Mouse (Mus musculus) thymus, postnatal 0 days (tissue): ENCODE data around the gene Agap2. TPM values are rescaled to one million over a fixed set of nuclear protein-coding genes. Genes with fewer than 3 reads are reported as not detected.

ENCODE experiments used
- DNase-seq: peaks from one replicate; pipeline ENCODE4 v3.0.0-alpha.2; 2015; ENCODE audit warnings: low spot score
- polyA plus RNA-seq: library from polyadenylated mRNA; unstranded; fragments of >200 nt; fragmentation: Nextera tagmentation; extraction: Ambion mirVana; gene quantifications from 2 replicates; pipeline ENCODE4 v1.2.1, GENCODE M21; 2015

Gene Agap2
- polyA plus RNA-seq, 1 experiment from 2014 or later, result 13.5 TPM

GRCm38 (mm10) chr10:127099868-127100267 lies 24.8 kb downstream of the Agap2 start:
- no peak for DNase-seq

GRCm38 (mm10) chr10:127100414-127100813 lies 25.3 kb downstream of the Agap2 start:
- no peak for DNase-seq

- DNase-seq, result no peak
Observed at GRCm38 (mm10) chr10:127101151-127101550, 26.1 kb downstream of the Agap2 start.

DNA sequence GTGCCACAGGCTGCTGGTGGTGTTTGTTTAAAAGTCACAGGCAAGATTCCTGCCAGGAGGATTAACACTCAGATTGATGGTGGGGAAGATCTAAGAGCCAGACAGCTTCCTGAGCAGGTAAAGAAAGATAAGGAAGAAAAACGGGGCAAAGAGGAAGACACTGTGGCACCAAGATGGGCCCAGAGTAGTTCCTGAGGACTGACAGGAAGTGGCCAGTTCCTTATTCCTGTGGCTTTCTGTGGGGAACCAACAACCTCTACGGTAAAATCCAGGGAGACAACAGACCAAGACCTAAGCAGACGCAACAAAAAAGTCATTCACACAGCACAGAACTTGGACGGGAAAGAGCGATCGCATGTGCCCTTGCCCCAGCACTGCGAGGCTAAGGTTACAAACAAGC lies 28.5 kb downstream of the Agap2 start:
- no peak for DNase-seq

- peak; percentile 75 for DNase-seq
Observed at GRCm38 (mm10) chr10:127107563-127108261, 32.6 kb downstream of the Agap2 start.

DNA sequence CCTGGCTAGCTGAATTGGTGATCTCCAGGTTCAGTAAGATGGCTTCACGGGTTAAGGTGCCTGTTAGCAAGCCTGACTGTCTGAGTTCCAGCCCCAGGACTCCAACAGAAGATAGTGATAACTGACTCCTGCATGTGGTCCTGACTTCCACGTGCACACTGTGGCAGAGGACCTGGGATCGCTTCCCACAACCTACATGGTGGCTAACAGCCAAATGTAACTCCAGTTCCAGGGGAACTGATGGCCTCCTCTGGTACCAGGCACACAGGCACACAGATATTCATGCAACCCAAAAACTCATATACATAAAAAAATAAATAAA lies 33.1 kb downstream of the Agap2 start:
- no peak for DNase-seq

GRCm38 (mm10) chr10:127111001-127111887 lies 36.2 kb downstream of the Agap2 start:
- DNase-seq, result peak; percentile 23

- no peak for DNase-seq
Observed at GRCm38 (mm10) chr10:127114408-127114807, 39.3 kb downstream of the Agap2 start.

DNA sequence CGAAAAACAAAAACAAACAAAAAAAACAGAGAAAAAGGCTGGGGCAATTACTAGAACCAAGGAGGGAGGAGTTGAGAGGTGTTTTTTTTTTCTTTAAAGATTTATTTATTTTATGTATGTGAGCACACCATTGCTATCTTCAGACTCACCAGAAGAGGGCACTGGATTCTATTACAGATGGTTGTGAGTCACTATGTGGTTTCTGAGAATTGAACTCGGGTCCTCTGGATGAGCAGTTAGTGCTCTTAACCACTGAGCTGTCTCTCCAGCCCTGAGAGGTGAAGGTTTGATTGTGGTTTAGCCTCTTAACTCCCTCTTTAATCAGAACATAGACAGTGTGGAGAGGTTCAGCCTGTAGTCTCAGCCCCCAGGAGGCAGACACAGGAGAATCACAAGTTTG lies 40.0 kb downstream of the Agap2 start:
- peak; percentile 39 for DNase-seq

GRCm38 (mm10) chr10:127118470-127118869 lies 43.4 kb downstream of the Agap2 start:
- no peak for DNase-seq

GRCm38 (mm10) chr10:127119229-127119628 lies 44.1 kb downstream of the Agap2 start:
- DNase-seq, result no peak

DNA sequence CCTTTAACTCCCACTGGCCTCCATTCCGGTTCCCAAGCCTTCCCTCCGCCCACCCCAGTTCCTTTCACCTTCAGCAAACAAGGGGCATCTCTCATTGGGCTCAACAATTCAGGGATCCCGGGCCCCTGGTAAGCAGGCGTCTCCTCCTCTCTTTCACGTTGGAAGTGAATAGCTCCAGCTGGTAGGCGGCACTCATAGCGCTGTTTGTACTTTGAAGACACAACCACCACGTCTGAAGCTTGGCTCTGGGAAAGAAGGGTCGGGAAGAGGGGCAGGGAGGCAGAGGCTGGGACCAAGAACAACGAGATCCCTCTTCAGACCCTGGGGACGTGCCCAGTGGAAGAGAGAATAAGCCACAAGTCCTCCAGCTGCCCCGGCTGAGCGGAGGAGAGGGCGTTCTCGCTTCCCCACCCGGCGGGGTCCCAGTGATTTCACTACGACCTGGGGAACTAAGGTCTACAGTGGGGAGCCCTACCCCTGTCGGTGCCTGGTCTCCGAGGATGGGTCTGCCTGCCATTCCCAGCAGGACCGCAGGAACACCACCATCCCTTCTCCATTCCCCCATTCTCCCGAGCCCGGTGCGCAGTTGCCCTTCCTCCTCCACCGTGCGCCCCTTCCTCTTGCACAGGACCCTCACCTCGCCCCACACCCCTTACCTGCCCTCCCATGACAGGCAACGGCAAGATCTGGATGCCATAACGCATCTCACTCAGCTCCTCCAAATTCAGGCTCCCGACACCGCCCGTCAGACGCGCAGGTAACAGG lies 45.4 kb downstream of the Agap2 start:
- DNase-seq, result peak; percentile 19

DNA sequence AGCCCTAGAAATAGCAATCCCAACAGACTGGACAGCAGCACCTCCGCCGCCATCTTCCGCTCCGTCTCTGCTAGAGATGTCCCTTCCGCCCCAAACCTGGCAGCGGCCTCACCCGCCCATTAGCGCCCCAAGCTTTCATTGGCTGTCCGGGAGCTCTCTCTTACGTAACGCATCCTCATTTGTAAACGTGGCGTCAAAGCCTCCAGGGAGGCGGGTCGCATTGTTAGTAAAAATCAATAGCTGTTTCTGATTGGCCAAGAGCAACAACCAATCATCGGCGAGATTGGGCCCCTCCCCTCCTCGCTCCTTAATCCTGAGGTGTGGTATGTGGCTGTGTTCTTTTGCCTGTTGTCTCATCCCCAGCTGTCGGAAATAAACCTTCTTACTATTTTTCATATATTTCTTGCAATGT lies 46.0 kb downstream of the Agap2 start, which contains the start of gene Os9:
TSS of gene Os9 (minus strand) at position 66 of the 412 bp plus-strand sequence.
- DNase-seq, result peak; percentile 97

- DNase-seq, result no peak
Observed at GRCm38 (mm10) chr10:127122018-127122417, 46.9 kb downstream of the Agap2 start.

GRCm38 (mm10) chr10:127122784-127123435 lies 47.8 kb downstream of the Agap2 start:
- DNase-seq, result no peak

GRCm38 (mm10) chr10:127123436-127123805 lies 48.3 kb downstream of the Agap2 start:
- peak; percentile 68 for DNase-seq

DNA sequence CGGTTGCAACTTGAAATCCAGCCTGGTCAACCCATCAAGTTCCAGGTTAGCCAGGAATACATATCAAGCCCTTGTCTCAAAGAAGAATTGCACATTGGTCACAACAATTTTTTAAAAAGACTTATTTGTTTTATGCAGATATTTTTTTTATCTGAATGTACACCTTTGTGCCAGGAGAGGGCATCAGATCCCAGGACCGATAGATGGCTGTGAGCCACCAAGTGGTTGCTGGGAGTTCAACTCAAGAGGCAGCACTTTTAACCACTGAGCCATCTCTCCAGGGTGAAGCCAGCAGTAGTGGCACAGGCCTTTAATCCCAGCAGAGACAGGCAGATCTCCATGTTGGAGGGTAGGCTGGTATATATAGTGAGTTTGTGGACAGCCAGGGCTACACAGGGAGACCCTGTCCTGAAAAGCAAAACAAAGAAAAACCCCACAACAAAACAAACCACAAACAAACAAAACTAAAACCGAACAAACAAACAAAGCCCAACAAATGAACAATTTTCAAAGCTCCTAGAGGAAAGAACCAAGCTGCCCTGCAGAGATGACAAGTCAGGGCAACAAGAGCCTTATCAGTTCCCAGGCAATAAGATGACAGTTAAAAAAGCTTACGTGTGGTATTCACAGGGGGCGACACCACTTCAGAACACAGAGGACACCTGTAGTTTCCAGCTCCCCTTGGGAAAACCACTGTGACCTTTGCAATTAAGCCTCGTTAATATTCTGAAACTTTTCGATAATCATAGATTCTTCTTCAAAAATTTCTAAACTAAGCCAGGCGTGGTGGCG lies 50.3 kb downstream of the Agap2 start:
- peak; percentile 75 for DNase-seq

GRCm38 (mm10) chr10:127126579-127126978 lies 51.5 kb downstream of the Agap2 start:
- no peak for DNase-seq

GRCm38 (mm10) chr10:127127711-127128279 lies 52.7 kb downstream of the Agap2 start:
- DNase-seq, result no peak

DNA sequence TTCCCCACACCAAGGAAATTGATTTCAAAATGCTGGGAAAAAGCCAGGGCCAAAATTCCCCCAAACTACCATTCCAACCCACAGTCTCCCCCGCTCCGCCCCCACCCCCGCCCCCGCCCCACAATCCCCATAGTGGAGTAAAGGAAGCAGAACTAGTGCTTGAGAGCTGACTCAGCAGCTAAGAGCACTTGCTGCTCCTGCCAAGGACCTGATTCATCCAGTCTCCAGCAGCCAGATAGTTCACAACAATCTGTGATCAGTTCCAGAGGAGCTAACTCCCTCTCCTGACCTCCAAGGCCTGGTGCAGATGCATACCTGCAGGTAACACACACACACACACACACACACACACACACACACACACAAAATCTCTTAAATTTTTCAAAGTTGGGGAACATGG lies 54.3 kb downstream of the Agap2 start:
- DNase-seq, result no peak
